Mouse (Mus musculus): ENCODE data around the gene Pisd. TPM values are rescaled to one million over a fixed set of nuclear protein-coding genes. Genes with fewer than 3 reads are reported as not detected.
"Not testable (repeated sequence)": the region's sequence is repeated elsewhere in the genome, so short reads cannot be mapped to it uniquely, and the experiment has no call there.

The Pisd gene
- polyA plus RNA-seq, 1 experiment = 30.1 TPM

- H3K27ac ChIP-seq (ENCODE audit: control insufficient read depth, insufficient read depth, low read depth, low read length, poor library complexity) = no peak overlapping the region
- 86% methylated on average over 8 of the region's 8 CpGs for WGBS
- no peak for TF ChIP-seq CTCF (IDR thresholded peaks at IDR 0.05; ENCODE audit: control insufficient read depth, insufficient read depth, low read length)
- TF ChIP-seq POLR2A (IDR thresholded peaks at IDR 0.05; ENCODE audit: borderline replicate concordance, control insufficient read depth, low read depth, low read length) = no peak
- H3K4me1 ChIP-seq (ENCODE audit: control insufficient read depth, insufficient read depth, low read length) = peaks cover 1% of the 10 kb centered on the region
- no peak overlapping the region for H3K4me3 ChIP-seq (replicated peaks; ENCODE audit: control insufficient read depth, low read depth, low read length)
Measured at GRCm38 (mm10) chr5:32756141-32756540, 29.3 kb downstream of the Pisd start.

- no peak for TF ChIP-seq CTCF (IDR thresholded peaks at IDR 0.05; ENCODE audit: control insufficient read depth, insufficient read depth, low read length)
- TF ChIP-seq POLR2A (IDR thresholded peaks at IDR 0.05; ENCODE audit: borderline replicate concordance, control insufficient read depth, low read depth, low read length) = no peak
- H3K4me3 ChIP-seq (replicated peaks; ENCODE audit: control insufficient read depth, low read depth, low read length) = no peak overlapping the region
- H3K27ac ChIP-seq (ENCODE audit: control insufficient read depth, insufficient read depth, low read depth, low read length, poor library complexity) = no peak overlapping the region
- peaks cover 1% of the 10 kb centered on the region; the same call in 1 of the 2 replicates for H3K4me1 ChIP-seq (ENCODE audit: control insufficient read depth, insufficient read depth, low read length)
- 52% methylated on average over 2 of the region's 2 CpGs for WGBS
Measured at GRCm38 (mm10) chr5:32751736-32752135, 33.7 kb downstream of the Pisd start.

GRCm38 (mm10) chr5:32748936-32749335 is 36.5 kb downstream of the Pisd start:
- no peak overlapping the region for H3K27ac ChIP-seq (ENCODE audit: control insufficient read depth, insufficient read depth, low read depth, low read length, poor library complexity)
- no peak for TF ChIP-seq CTCF (IDR thresholded peaks at IDR 0.05; ENCODE audit: control insufficient read depth, insufficient read depth, low read length)
- no peak for TF ChIP-seq POLR2A (IDR thresholded peaks at IDR 0.05; ENCODE audit: borderline replicate concordance, control insufficient read depth, low read depth, low read length)
- peaks cover 3% of the 10 kb centered on the region; the same call in 1 of the 2 replicates for H3K4me1 ChIP-seq (ENCODE audit: control insufficient read depth, insufficient read depth, low read length)
- WGBS = 76% methylated on average over 6 of the region's 6 CpGs
- H3K4me3 ChIP-seq (replicated peaks; ENCODE audit: control insufficient read depth, low read depth, low read length) = no peak overlapping the region

GRCm38 (mm10) chr5:32747650-32748375 is 37.6 kb downstream of the Pisd start:
- Histone ChIP-seq H3K27ac (ENCODE audit: control insufficient read depth, insufficient read depth, low read depth, low read length, poor library complexity) (no peak overlapping the region), H3K4me1 (ENCODE audit: control insufficient read depth, insufficient read depth, low read length) (peaks cover 3% of the 10 kb centered on the region; the same call in 1 of the 2 replicates), H3K4me3 (replicated peaks; ENCODE audit: control insufficient read depth, low read depth, low read length) (no peak overlapping the region)
- WGBS = 39% methylated on average over 6 of the region's 6 CpGs
- TF ChIP-seq POLR2A (IDR thresholded peaks at IDR 0.05; ENCODE audit: borderline replicate concordance, control insufficient read depth, low read depth, low read length) (no peak), CTCF (IDR thresholded peaks at IDR 0.05; ENCODE audit: control insufficient read depth, insufficient read depth, low read length) (peak; percentile 83)

GRCm38 (mm10) chr5:32745705-32746655 is 39.5 kb downstream of the Pisd start:
- 4% methylated on average over 10 of the region's 10 CpGs for WGBS
- TF ChIP-seq POLR2A (IDR thresholded peaks at IDR 0.05; ENCODE audit: borderline replicate concordance, control insufficient read depth, low read depth, low read length) = peak; percentile 73
- TF ChIP-seq CTCF (IDR thresholded peaks at IDR 0.05; ENCODE audit: control insufficient read depth, insufficient read depth, low read length) = no peak
- peak overlapping the region; percentile 81 for H3K4me3 ChIP-seq (replicated peaks; ENCODE audit: control insufficient read depth, low read depth, low read length)
- peaks cover 3% of the 10 kb centered on the region; the same call in 1 of the 2 replicates for H3K4me1 ChIP-seq (ENCODE audit: control insufficient read depth, insufficient read depth, low read length)
- peak overlapping the region; percentile 90 for H3K27ac ChIP-seq (ENCODE audit: control insufficient read depth, insufficient read depth, low read depth, low read length, poor library complexity)

- WGBS = 25% methylated on average over 9 of the region's 9 CpGs
- H3K4me3 ChIP-seq (replicated peaks; ENCODE audit: control insufficient read depth, low read depth, low read length) = no peak overlapping the region
- peak; percentile 42; the same call in 1 of the 2 replicates for TF ChIP-seq CTCF (IDR thresholded peaks at IDR 0.05; ENCODE audit: control insufficient read depth, insufficient read depth, low read length)
- no peak for TF ChIP-seq POLR2A (IDR thresholded peaks at IDR 0.05; ENCODE audit: borderline replicate concordance, control insufficient read depth, low read depth, low read length)
- H3K27ac ChIP-seq (ENCODE audit: control insufficient read depth, insufficient read depth, low read depth, low read length, poor library complexity) = 0 out of 2 replicates have a peak overlapping the region, but pooled peaks have one; percentile 22
- peaks cover 2% of the 10 kb centered on the region; the same call in 1 of the 2 replicates for H3K4me1 ChIP-seq (ENCODE audit: control insufficient read depth, insufficient read depth, low read length)
Measured at GRCm38 (mm10) chr5:32742149-32742548, 43.3 kb downstream of the Pisd start.

- not testable (repeated sequence) for H3K27ac ChIP-seq (ENCODE audit: control insufficient read depth, insufficient read depth, low read depth, low read length, poor library complexity); H3K4me1 ChIP-seq (ENCODE audit: control insufficient read depth, insufficient read depth, low read length); H3K4me3 ChIP-seq (replicated peaks; ENCODE audit: control insufficient read depth, low read depth, low read length)
- WGBS = 87% methylated on average over 4 of the region's 4 CpGs
Measured at GRCm38 (mm10) chr5:32741377-32741776, 44.1 kb downstream of the Pisd start.

- WGBS = 85% methylated on average over 8 of the region's 8 CpGs
- not testable (repeated sequence) for H3K4me3 ChIP-seq (replicated peaks; ENCODE audit: control insufficient read depth, low read depth, low read length); H3K4me1 ChIP-seq (ENCODE audit: control insufficient read depth, insufficient read depth, low read length); H3K27ac ChIP-seq (ENCODE audit: control insufficient read depth, insufficient read depth, low read depth, low read length, poor library complexity)
Measured at GRCm38 (mm10) chr5:32740850-32741249, 44.6 kb downstream of the Pisd start.
